Mouse (Mus musculus): ENCODE data around the gene Stard10. TPM values are rescaled to one million over a fixed set of nuclear protein-coding genes. Genes with fewer than 3 reads are reported as not detected.

Stard10 gene
- polyA plus RNA-seq, 1 experiment from 2014 or later, result 30.0 TPM

DNA sequence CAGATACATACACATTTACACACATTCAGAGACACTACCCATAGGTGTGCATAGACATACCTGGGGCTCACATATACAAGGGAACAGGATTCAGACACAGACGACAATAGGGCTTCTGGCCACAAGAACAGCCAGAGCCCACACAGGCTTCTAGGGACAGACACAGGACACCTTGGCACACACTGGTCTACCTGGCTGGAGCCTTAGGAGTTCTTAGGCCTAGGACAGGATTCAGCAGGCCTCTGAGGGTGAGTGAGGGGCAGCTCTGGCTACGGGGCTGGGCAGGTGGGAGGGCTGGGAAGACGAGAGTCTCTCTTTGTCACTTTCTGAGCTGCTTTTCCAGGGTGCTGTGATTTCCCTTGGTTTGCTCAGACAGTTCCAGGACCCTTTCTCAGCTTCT, 61.4 kb downstream of the Stard10 start:
- 55% methylated on average over 3 of the region's 3 CpGs for WGBS
- Histone ChIP-seq H3K27ac (peak overlapping the region; percentile 57), H3K9ac (no peak overlapping the region), H3K4me1 (peaks cover 21% of the 10 kb centered on the region), H3K4me2 (peak overlapping the region; percentile 30; the same call in 1 of the 2 replicates), H3K27me3 (no peaks in the 10 kb centered on the region), H3K4me3 (peak overlapping the region; percentile 21), H3K36me3 (no peaks in the 10 kb centered on the region), H3K9me3 (no peaks in the 10 kb centered on the region)
- no peak for ATAC-seq (ENCODE audit: insufficient number of reproducible peaks, low FRiP score, low TSS enrichment, low read depth)

DNA sequence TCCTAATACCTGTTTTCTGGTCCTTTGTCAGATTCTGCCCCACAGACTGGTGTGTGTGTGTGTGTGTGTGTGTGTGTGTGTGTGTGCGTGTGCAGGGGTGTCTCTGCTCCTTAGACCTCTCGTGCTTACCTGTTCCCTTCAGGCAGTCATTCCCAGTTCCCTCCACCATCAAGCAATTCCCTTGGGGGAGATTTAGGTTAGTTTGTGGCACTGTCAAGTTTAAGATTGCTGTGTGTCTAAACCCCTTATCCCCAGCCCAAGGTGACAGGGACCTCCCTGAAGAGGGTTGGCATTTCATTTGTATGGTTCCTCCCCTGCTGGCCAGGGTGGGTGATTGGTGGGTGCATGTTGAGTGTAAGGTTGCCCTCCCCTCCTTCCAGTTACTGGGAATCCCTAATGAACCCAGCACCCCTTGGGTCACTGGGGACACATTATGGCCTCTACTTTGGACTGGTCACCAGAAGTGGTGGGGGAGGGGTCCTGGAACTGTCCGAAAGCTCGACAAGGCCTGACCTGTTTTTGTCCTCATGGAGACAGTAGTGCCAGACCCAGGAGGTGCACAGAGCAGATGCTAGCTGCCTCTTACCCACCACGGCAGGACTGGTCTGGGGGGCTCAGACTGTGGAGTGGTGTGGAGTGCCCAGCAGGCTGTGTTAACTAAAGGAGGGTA, 62.0 kb downstream of the Stard10 start:
- H3K27me3 ChIP-seq, result no peaks in the 10 kb centered on the region
- no peaks in the 10 kb centered on the region for H3K36me3 ChIP-seq
- no peak overlapping the region for H3K9ac ChIP-seq
- H3K4me2 ChIP-seq, result peak overlapping the region; percentile 30; the same call in 1 of the 2 replicates
- peaks cover 21% of the 10 kb centered on the region for H3K4me1 ChIP-seq
- H3K27ac ChIP-seq, result peak overlapping the region; percentile 57; the same call in 1 of the 2 replicates
- WGBS, result 48% methylated on average over 5 of the region's 5 CpGs
- no peak overlapping the region for H3K4me3 ChIP-seq
- H3K9me3 ChIP-seq, result no peaks in the 10 kb centered on the region
- no peak for ATAC-seq (ENCODE audit: insufficient number of reproducible peaks, low FRiP score, low TSS enrichment, low read depth)

DNA sequence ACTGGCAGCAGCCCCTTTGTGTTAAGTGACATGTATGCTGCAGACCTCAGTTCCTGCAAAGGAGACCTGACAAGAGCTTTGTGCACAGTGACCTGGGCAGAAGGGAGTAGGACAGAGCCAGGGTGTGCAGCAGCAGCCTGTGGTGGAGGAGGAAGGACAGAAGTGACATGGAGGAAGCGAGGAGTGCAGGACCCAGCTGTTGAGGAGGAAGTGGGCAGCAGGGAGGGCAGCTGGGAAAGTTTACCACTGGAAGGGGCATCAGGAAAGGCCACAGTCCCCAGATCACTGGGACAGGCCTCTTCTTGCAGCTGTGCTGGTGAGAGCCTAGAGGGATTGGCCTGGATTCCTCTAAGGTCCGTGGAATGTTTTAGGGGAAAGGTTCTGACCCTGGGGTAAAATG, 62.8 kb downstream of the Stard10 start:
- ATAC-seq (ENCODE audit: insufficient number of reproducible peaks, low FRiP score, low TSS enrichment, low read depth), result no peak
- Histone ChIP-seq H3K4me1 (peaks cover 25% of the 10 kb centered on the region), H3K4me3 (no peak overlapping the region), H3K4me2 (no peak overlapping the region), H3K36me3 (no peaks in the 10 kb centered on the region), H3K27me3 (no peaks in the 10 kb centered on the region), H3K9me3 (no peaks in the 10 kb centered on the region), H3K27ac (0 out of 2 replicates have a peak overlapping the region, but pooled peaks have one; percentile 6), H3K9ac (no peak overlapping the region)
- 73% methylated on average over 2 of the region's 2 CpGs for WGBS

DNA sequence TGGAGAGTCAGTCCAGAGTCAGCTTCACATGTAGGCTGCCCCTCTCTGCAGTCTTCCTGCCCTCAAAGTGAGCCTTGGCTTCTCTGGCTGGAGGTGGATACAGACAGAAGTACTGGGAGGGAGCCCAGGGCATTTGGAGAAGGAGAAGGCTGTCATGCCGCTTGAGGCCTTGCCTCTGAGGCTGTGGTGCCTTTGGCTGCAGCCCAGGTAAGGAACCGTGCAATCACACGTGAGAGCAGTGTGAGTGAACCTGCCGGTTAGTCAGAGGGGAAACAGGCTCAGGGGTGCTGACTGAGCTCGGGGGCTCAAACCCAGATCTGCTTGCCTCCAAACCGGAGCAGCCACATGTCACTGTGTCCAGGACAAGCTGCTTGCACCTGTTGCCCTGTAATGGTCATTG, 64.6 kb downstream of the Stard10 start:
- no peaks in the 10 kb centered on the region for H3K27me3 ChIP-seq
- H3K36me3 ChIP-seq, result no peaks in the 10 kb centered on the region
- H3K27ac ChIP-seq, result no peak overlapping the region
- no peak overlapping the region for H3K9ac ChIP-seq
- no peak for ATAC-seq (ENCODE audit: insufficient number of reproducible peaks, low FRiP score, low TSS enrichment, low read depth)
- H3K4me3 ChIP-seq, result no peak overlapping the region
- H3K9me3 ChIP-seq, result no peaks in the 10 kb centered on the region
- H3K4me2 ChIP-seq, result no peak overlapping the region
- WGBS, result 69% methylated on average over 6 of the region's 6 CpGs
- H3K4me1 ChIP-seq, result peaks cover 38% of the 10 kb centered on the region

DNA sequence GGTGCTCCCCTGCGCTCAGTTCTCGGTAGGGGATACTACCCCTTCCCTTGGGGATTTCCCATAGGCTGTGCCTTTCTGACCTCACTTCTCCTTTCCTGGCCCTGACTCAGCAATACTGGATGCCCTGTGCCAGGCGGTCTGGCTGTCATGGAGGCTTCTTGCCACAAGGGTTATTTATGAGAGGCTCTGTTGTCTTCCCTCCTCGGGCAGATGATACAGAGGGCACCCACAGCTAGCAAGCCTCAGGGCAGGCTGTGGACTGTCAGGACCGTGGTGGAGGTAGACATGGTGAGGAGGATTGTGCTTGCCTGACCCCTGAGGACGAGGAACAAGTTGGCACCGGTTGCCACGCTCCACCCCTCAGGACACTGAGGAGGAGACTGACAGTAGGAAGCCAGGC, 65.5 kb downstream of the Stard10 start:
- H3K36me3 ChIP-seq, result no peaks in the 10 kb centered on the region
- H3K9ac ChIP-seq, result no peak overlapping the region
- 64% methylated on average over 8 of the region's 8 CpGs for WGBS
- ATAC-seq (ENCODE audit: insufficient number of reproducible peaks, low FRiP score, low TSS enrichment, low read depth), result no peak
- H3K4me2 ChIP-seq, result no peak overlapping the region
- no peak overlapping the region for H3K4me3 ChIP-seq
- H3K9me3 ChIP-seq, result no peaks in the 10 kb centered on the region
- H3K27ac ChIP-seq, result no peak overlapping the region
- H3K27me3 ChIP-seq, result no peaks in the 10 kb centered on the region
- peaks cover 33% of the 10 kb centered on the region for H3K4me1 ChIP-seq

DNA sequence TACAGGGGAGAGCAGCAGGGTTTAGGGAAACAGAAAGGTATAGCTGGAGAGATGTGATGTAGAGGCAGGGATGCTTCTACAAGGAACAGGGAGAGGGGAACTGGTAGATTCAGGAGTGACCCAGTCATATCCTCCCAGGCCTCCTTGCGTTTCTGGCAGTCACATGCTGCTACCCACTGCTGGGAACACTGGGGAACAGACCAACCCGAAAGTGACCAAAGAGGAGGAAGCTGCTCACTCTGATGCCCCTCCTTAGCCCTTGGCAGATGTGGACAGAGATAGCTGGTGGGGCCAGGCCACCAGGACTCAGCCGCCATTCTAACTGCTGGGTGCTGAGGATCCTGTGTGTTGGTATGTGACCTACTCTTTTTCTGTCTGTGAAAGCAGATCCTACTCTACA, 66.9 kb downstream of the Stard10 start:
- H3K4me1 ChIP-seq, result peaks cover 23% of the 10 kb centered on the region
- H3K27me3 ChIP-seq, result no peaks in the 10 kb centered on the region
- 0 out of 2 replicates have a peak, but pooled peaks cover 6% of the 10 kb centered on the region for H3K36me3 ChIP-seq
- no peak overlapping the region for H3K27ac ChIP-seq
- H3K9me3 ChIP-seq, result no peaks in the 10 kb centered on the region
- no peak overlapping the region for H3K4me3 ChIP-seq
- 75% methylated on average over 3 of the region's 3 CpGs for WGBS
- no peak overlapping the region for H3K9ac ChIP-seq
- H3K4me2 ChIP-seq, result no peak overlapping the region
- ATAC-seq (ENCODE audit: insufficient number of reproducible peaks, low FRiP score, low TSS enrichment, low read depth), result no peak

DNA sequence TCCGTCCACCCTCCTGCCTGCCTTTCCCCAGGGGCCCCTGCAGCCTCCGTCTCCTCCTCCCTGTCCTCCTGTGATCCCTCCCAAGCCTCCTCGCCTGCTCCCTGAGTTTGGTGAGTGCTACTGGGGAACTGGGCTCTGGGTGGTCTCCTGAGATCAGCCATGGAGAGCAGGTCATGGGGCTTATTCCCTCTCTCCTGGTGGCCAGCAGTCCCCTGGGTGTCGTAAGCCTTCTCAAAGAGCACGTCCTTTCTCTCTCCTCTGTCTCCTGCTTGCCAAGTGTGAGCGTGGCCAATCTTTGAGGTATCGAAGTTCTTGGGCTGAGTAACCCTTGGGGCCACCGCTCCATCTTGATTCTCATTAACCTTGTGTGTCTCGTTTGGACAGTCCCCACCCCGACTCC, 68.0 kb downstream of the Stard10 start:
- H3K9ac ChIP-seq, result no peak overlapping the region
- H3K27ac ChIP-seq, result no peak overlapping the region
- H3K4me3 ChIP-seq, result no peak overlapping the region
- peaks cover 10% of the 10 kb centered on the region; the same call in 1 of the 2 replicates for H3K36me3 ChIP-seq
- WGBS, result 62% methylated on average over 10 of the region's 10 CpGs
- no peaks in the 10 kb centered on the region for H3K27me3 ChIP-seq
- ATAC-seq (ENCODE audit: insufficient number of reproducible peaks, low FRiP score, low TSS enrichment, low read depth), result no peak
- H3K4me1 ChIP-seq, result peaks cover 17% of the 10 kb centered on the region
- H3K4me2 ChIP-seq, result no peak overlapping the region
- no peaks in the 10 kb centered on the region for H3K9me3 ChIP-seq

DNA sequence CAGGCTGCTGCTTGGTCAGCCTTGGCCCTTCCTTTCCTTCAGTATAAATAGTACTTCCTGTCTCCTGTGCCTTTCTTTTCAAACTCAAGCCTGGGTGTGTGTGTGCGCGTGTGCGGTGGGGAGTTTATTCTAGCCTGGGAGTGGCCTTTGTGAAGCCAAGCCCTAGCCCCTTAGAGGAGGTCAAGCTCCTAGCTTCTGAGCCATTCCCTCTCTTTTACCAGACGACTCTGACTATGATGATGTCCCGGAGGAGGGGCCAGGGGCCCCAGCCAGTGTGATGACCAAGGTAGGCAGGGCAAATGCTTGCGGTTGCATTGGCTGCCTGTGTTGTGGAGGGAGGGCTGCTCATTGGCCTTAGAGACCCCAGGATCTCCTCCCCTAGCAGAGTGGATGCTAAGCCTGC, 68.4 kb downstream of the Stard10 start:
- 54% methylated on average over 6 of the region's 6 CpGs for WGBS
- H3K27me3 ChIP-seq, result no peaks in the 10 kb centered on the region
- no peaks in the 10 kb centered on the region for H3K9me3 ChIP-seq
- no peak for ATAC-seq (ENCODE audit: insufficient number of reproducible peaks, low FRiP score, low TSS enrichment, low read depth)
- H3K4me2 ChIP-seq, result no peak overlapping the region
- H3K4me3 ChIP-seq, result no peak overlapping the region
- H3K4me1 ChIP-seq, result peaks cover 17% of the 10 kb centered on the region
- no peak overlapping the region for H3K9ac ChIP-seq
- H3K27ac ChIP-seq, result no peak overlapping the region
- peaks cover 12% of the 10 kb centered on the region; the same call in 1 of the 2 replicates for H3K36me3 ChIP-seq

DNA sequence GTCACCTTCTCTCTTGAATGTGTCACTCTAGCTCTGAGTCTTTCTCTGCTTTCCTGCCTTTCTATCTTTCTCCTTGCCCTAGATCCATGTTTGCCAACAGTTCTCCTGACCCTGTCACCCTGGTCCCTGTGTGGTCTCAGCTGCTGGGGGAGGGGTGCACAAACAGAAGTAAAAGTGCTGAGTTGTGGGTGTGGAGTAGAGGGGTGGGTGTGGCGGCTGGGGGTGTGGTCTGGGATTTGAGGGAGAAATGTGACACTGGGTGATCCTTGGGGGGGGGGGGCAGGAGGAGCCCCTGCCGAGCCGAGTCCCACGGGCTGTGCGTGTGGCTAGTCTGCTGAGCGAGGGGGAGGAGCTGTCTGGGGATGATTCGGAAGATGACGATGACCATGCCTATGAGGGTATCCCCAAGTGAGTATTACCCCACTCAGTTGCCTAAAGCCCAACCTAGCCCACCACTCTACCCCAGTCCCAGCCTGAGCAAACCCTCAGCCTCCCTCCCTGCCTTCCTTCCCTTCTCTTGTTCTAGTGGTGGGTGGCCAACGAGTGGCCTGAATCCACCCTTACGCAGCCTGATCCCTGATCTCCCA, 69.1 kb downstream of the Stard10 start:
- WGBS, result 60% methylated on average over 8 of the region's 10 CpGs
- H3K9ac ChIP-seq, result no peak overlapping the region
- no peak overlapping the region for H3K4me3 ChIP-seq
- H3K4me2 ChIP-seq, result no peak overlapping the region
- peaks cover 12% of the 10 kb centered on the region; the same call in 1 of the 2 replicates for H3K36me3 ChIP-seq
- H3K9me3 ChIP-seq, result no peaks in the 10 kb centered on the region
- H3K27me3 ChIP-seq, result no peaks in the 10 kb centered on the region
- no peak overlapping the region for H3K27ac ChIP-seq
- ATAC-seq (ENCODE audit: insufficient number of reproducible peaks, low FRiP score, low TSS enrichment, low read depth), result no peak
- peaks cover 17% of the 10 kb centered on the region for H3K4me1 ChIP-seq

DNA sequence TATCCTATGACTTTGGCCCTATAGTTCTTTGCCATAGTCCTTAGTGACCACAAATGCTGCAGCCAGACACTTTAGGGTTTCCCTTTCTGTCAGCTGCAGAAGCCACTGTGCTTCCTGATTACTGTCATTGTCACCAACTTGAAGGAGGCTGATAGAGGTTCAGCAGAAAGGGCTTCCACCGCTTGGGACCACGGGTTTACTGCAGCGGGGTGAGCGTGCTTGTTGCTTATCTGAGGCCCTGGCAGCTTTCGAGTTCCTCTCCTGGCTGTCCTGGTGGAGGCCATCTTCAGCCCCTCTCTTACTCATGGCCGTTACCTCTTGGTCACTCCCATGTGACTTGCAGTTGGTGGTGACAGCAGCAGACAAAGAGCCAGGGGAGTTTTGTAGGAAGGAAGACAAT, 72.4 kb downstream of the Stard10 start:
- Histone ChIP-seq H3K4me2 (no peak overlapping the region), H3K9ac (no peak overlapping the region), H3K9me3 (no peaks in the 10 kb centered on the region), H3K4me1 (peaks cover 46% of the 10 kb centered on the region), H3K27me3 (no peaks in the 10 kb centered on the region), H3K27ac (no peak overlapping the region), H3K36me3 (peaks cover 12% of the 10 kb centered on the region; the same call in 1 of the 2 replicates), H3K4me3 (no peak overlapping the region)
- ATAC-seq (ENCODE audit: insufficient number of reproducible peaks, low FRiP score, low TSS enrichment, low read depth), result no peak
- WGBS, result 83% methylated on average over 6 of the region's 6 CpGs

DNA sequence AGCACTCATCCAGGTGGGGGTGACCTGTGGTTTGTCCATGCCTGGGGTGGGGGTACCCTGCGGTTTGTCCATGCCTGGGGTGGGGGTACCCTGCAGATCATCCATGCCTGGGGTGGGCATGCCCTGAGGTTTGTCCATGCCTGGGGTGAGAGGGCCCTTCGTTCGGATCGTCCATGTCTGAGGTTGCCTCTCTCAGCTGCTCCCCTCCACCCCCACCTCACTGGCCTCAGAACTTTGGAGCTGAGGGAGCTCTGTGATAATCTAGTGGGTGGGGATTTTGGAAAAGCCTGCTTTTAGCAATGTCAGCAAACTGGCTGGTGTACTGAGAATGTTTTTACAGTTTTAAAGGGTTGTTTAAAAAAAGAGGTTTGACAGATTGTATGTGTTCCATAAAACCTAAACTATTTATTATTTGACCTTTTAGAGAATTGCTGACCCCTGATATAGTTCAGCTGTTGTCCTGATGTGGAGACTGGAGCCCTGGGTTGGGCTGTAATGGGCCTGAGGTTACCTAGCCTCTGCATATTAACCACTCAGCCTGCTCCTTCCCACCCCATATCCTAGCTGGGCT, 75.1 kb downstream of the Stard10 start:
- no peaks in the 10 kb centered on the region for H3K27me3 ChIP-seq
- no peak overlapping the region for H3K4me2 ChIP-seq
- no peak overlapping the region for H3K9ac ChIP-seq
- ATAC-seq (ENCODE audit: insufficient number of reproducible peaks, low FRiP score, low TSS enrichment, low read depth), result no peak
- H3K9me3 ChIP-seq, result no peaks in the 10 kb centered on the region
- 49% methylated on average over 4 of the region's 4 CpGs for WGBS
- H3K36me3 ChIP-seq, result peaks cover 18% of the 10 kb centered on the region
- no peak overlapping the region for H3K4me3 ChIP-seq
- H3K27ac ChIP-seq, result peak overlapping the region; percentile 96
- H3K4me1 ChIP-seq, result peaks cover 46% of the 10 kb centered on the region

DNA sequence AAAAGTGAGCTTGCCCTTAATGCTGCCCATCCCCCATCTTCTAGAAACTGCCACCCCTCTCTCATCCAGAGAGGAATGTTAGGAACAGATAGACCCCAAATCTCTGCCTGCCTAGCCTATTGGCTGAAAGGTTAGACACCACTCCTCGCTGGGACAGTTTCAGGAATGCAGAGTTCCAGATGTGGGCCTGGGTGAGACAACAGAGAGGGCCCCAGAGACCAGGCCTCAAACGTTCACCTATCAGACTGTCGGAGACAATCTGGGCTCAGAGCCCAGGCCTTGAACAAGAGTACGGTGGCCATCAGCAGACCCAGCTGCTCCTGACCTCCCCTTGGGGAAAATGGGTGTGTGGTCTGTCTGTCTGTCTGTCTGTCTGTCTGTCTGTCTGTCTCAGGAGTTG, 76.1 kb downstream of the Stard10 start:
- Histone ChIP-seq H3K27ac (peak overlapping the region; percentile 96), H3K9me3 (no peaks in the 10 kb centered on the region), H3K36me3 (peaks cover 24% of the 10 kb centered on the region), H3K9ac (no peak overlapping the region; the same call in 1 of the 2 replicates), H3K4me1 (peaks cover 46% of the 10 kb centered on the region), H3K4me3 (no peak overlapping the region), H3K27me3 (no peaks in the 10 kb centered on the region), H3K4me2 (peak overlapping the region; percentile 44; the same call in 1 of the 2 replicates)
- ATAC-seq (ENCODE audit: insufficient number of reproducible peaks, low FRiP score, low TSS enrichment, low read depth), result no peak
- 36% methylated on average over 4 of the region's 4 CpGs for WGBS
